Mouse (Mus musculus): Measurements from ENCODE around the gene Pbxip1.

- TF ChIP-seq POLR2A (IDR thresholded peaks at IDR 0.05; ENCODE audit: low read depth, low read length) (peak; percentile 97), CTCF (IDR thresholded peaks at IDR 0.05; ENCODE audit: extremely low read depth, insufficient read length, insufficient replicate concordance, low read depth, low read length) (no peak)
Measured at GRCm38 (mm10) chr3:89393605-89394004, 42.9 kb upstream of the Pbxip1 start.
